Mouse (Mus musculus) T-helper 17 cell (primary cell): ENCODE measurements around the gene Pcca.

Experiments used
- in situ Hi-C, 2 experiments: fragments of 300-600 bp; cut with MboI, MseI; formaldehyde crosslinking; loops; 1 replicate in 1 of 2; 2 replicates in 1 of 2; pipeline ENCODE4 v1.15.1; 2025; ENCODE audit warnings: high pct_unique_total_duplicates in 2 of 2

Gene Pcca

GRCm38 (mm10) chr14:122534017-122534924 lies at the start of gene Pcca:
Pcca (plus strand) TSS chr14:122534324.
- in situ Hi-C loops = no loop called here

- in situ Hi-C loops = loop anchor here in 1 of 2 experiments (5.0 kb wide), 1 partner anchor 508 kb away; no protein-coding TSS in a partner anchor
Observed at GRCm38 (mm10) chr14:122484458-122484843, 49.7 kb upstream of the Pcca start.

GRCm38 (mm10) chr14:122484844-122485551 lies 49.1 kb upstream of the Pcca start:
- in situ Hi-C loops = loop anchor here in 1 of 2 experiments (5.0 kb wide), 1 partner anchor 507 kb away; no protein-coding TSS in a partner anchor

- in situ Hi-C loops = no loop called here
Observed at GRCm38 (mm10) chr14:122485635-122486181, 48.4 kb upstream of the Pcca start.

GRCm38 (mm10) chr14:122486611-122487010 lies 47.5 kb upstream of the Pcca start:
- in situ Hi-C loops = no loop called here

- in situ Hi-C loops = no loop called here
Observed at GRCm38 (mm10) chr14:122487366-122487765, 46.8 kb upstream of the Pcca start.

GRCm38 (mm10) chr14:122489041-122489440 lies 45.1 kb upstream of the Pcca start:
- in situ Hi-C loops = no loop called here

- in situ Hi-C loops = no loop called here
Observed at GRCm38 (mm10) chr14:122489686-122490414, 44.3 kb upstream of the Pcca start.

GRCm38 (mm10) chr14:122490441-122491328 lies 43.4 kb upstream of the Pcca start, which contains the start of gene Gm10837:
Gm10837 (plus strand) TSS chr14:122490586.
- in situ Hi-C loops = no loop called here

- in situ Hi-C loops = no loop called here
Observed at GRCm38 (mm10) chr14:122491521-122491920, 42.6 kb upstream of the Pcca start.

GRCm38 (mm10) chr14:122492015-122492414 lies 42.1 kb upstream of the Pcca start:
- in situ Hi-C loops = no loop called here

GRCm38 (mm10) chr14:122509058-122509457 lies 25.1 kb upstream of the Pcca start:
- in situ Hi-C loops = loop anchor here in 1 of 2 experiments (10.0 kb wide), 1 partner anchor 366 kb away; no protein-coding TSS in a partner anchor

GRCm38 (mm10) chr14:122511519-122511918 lies 22.6 kb upstream of the Pcca start:
- in situ Hi-C loops = no loop called here

GRCm38 (mm10) chr14:122513511-122514036 lies 20.6 kb upstream of the Pcca start:
- in situ Hi-C loops = no loop called here

- in situ Hi-C loops = no loop called here
Observed at GRCm38 (mm10) chr14:122528475-122528874, 5.6 kb upstream of the Pcca start.

- in situ Hi-C loops = no loop called here
Observed at GRCm38 (mm10) chr14:122535986-122536385, 1.9 kb downstream of the Pcca start.

GRCm38 (mm10) chr14:122548421-122548820 lies 14.3 kb downstream of the Pcca start:
- in situ Hi-C loops = no loop called here

- in situ Hi-C loops = no loop called here
Observed at GRCm38 (mm10) chr14:122548905-122549304, 14.8 kb downstream of the Pcca start.

GRCm38 (mm10) chr14:122552761-122553445 lies 18.8 kb downstream of the Pcca start:
- in situ Hi-C loops = no loop called here
